Mouse (Mus musculus) liver, embryonic 16.5 days (tissue): ENCODE data around the gene Col4a1. TPM values are rescaled to one million over a fixed set of nuclear protein-coding genes. Genes with fewer than 3 reads are reported as not detected.

Experiments used
- ATAC-seq: fragments of 200-750 bp; cut with Nextera tagmentation; 2 replicates; pipeline ENCODE4 v1.8.0; 2017; ENCODE audit warnings: low read depth, mild to moderate bottlenecking, moderate number of reproducible peaks, moderate library complexity
- H3K27ac ChIP-seq: fragments of 300-500 bp; sonication (generic); 2 replicates; pipeline ENCODE4 v1.5.1; 2014; ENCODE audit warnings: mild to moderate bottlenecking, low read length
- H3K27me3 ChIP-seq: fragments of 300-500 bp; sonication (generic); 2 replicates; pipeline ENCODE4 v1.6.1; 2014; ENCODE audit warnings: low read depth, low read length, mixed read lengths; ENCODE audit not compliant: control insufficient read depth, insufficient read depth
- H3K36me3 ChIP-seq: fragments of 300-500 bp; sonication (generic); 2 replicates; pipeline ENCODE4 v1.6.1; 2014; ENCODE audit warnings: mild to moderate bottlenecking; ENCODE audit not compliant: control insufficient read depth, insufficient read depth
- H3K4me1 ChIP-seq: fragments of 300-500 bp; sonication (generic); 2 replicates; pipeline ENCODE4 v1.6.1; 2014; ENCODE audit warnings: low read depth, low read length, mixed read lengths; ENCODE audit not compliant: control insufficient read depth
- H3K4me2 ChIP-seq: fragments of 300-500 bp; sonication (generic); 2 replicates; pipeline ENCODE4 v1.6.1; 2014; ENCODE audit warnings: low read depth, low read length, mixed read lengths
- H3K4me3 ChIP-seq: fragments of 300-500 bp; sonication (generic); 2 replicates; pipeline ENCODE4 v1.5.1; 2014; ENCODE audit warnings: low read depth, mild to moderate bottlenecking, low read length
- H3K9ac ChIP-seq: fragments of 300-500 bp; sonication (generic); 2 replicates; pipeline ENCODE4 v1.6.1; 2014; ENCODE audit warnings: low read depth, low read length
- H3K9me3 ChIP-seq: fragments of 300-500 bp; sonication (generic); replicated peaks from 2 replicates; pipeline ENCODE4 v1.6.1; 2016; ENCODE audit warnings: low read length; ENCODE audit not compliant: control insufficient read depth
- WGBS: fragments of 180-500 bp; shearing (Covaris S2); extraction: QIAGEN DNeasy Blood & Tissue Kit; methylation state at CpG from one replicate; pipeline ENCODE4 v1.1.7; 2014; ENCODE audit not compliant: insufficient replicate concordance; 5-methylcytosine and 5-hydroxymethylcytosine counted together
- polyA plus RNA-seq: library from polyadenylated mRNA; unstranded; fragments of >200 nt; fragmentation: Nextera tagmentation; extraction: Ambion mirVana; gene quantifications from 2 replicates; pipeline ENCODE4 v1.2.1, GENCODE M21; 2015

The Col4a1 gene
- polyA plus RNA-seq, 1 experiment from 2014 or later, result 25.7 TPM

GRCm38 (mm10) chr8:11322724-11323585, 10.3 kb upstream of the Col4a1 start:
- H3K4me2 ChIP-seq, result no peak overlapping the region
- H3K9me3 ChIP-seq, result no peaks in the 10 kb centered on the region
- no peaks in the 10 kb centered on the region for H3K36me3 ChIP-seq
- peak; percentile 55 for ATAC-seq
- no peaks in the 10 kb centered on the region for H3K27me3 ChIP-seq
- H3K4me3 ChIP-seq, result no peak overlapping the region
- no peak overlapping the region for H3K27ac ChIP-seq
- H3K4me1 ChIP-seq, result peaks cover 2% of the 10 kb centered on the region; the same call in 1 of the 2 replicates
- H3K9ac ChIP-seq, result no peak overlapping the region
- WGBS, result 28% methylated on average over 5 of the region's 5 CpGs

GRCm38 (mm10) chr8:11321841-11322240, 9.2 kb upstream of the Col4a1 start:
- Histone ChIP-seq H3K4me3 (no peak overlapping the region), H3K9ac (no peak overlapping the region), H3K4me1 (peaks cover 2% of the 10 kb centered on the region; the same call in 1 of the 2 replicates), H3K27ac (no peak overlapping the region), H3K27me3 (no peaks in the 10 kb centered on the region), H3K4me2 (no peak overlapping the region), H3K9me3 (no peaks in the 10 kb centered on the region), H3K36me3 (no peaks in the 10 kb centered on the region)
- no peak for ATAC-seq
- WGBS, result 37% methylated on average over 7 of the region's 7 CpGs

- no peak overlapping the region for H3K4me2 ChIP-seq
- ATAC-seq, result no peak
- H3K27me3 ChIP-seq, result peaks cover 6% of the 10 kb centered on the region
- no peaks in the 10 kb centered on the region for H3K9me3 ChIP-seq
- H3K36me3 ChIP-seq, result no peaks in the 10 kb centered on the region
- no peak overlapping the region for H3K9ac ChIP-seq
- no peak overlapping the region for H3K27ac ChIP-seq
- 67% methylated on average over 11 of the region's 11 CpGs for WGBS
- H3K4me1 ChIP-seq, result peaks cover 2% of the 10 kb centered on the region; the same call in 1 of the 2 replicates
- H3K4me3 ChIP-seq, result no peak overlapping the region
Measured at GRCm38 (mm10) chr8:11319405-11319804, 6.8 kb upstream of the Col4a1 start.

DNA sequence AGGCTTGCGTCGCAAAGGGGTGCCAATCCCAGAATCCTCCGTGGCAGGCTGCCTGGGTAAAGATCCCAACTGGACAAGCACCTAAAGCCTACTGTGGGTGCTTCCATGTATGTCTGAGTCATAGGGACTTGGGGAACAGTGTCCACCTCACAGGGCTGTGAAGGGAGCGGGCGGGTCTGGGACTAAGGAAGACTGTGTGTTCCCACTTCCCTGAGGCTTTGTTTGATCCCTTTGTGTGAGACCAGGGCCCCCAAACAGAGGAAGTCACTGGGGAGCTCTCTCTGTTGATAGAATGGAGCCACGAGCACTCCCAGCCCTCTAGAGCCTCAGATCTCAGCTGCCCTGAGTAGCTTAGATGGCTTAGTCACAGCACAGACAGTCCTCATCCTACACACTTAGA, 3.5 kb upstream of the Col4a1 start:
- no peak overlapping the region for H3K4me3 ChIP-seq
- H3K9ac ChIP-seq, result no peak overlapping the region
- peaks cover 38% of the 10 kb centered on the region for H3K27me3 ChIP-seq
- no peak overlapping the region for H3K27ac ChIP-seq
- H3K4me2 ChIP-seq, result no peak overlapping the region
- H3K9me3 ChIP-seq, result no peaks in the 10 kb centered on the region
- WGBS, result 54% methylated on average over 6 of the region's 6 CpGs
- H3K4me1 ChIP-seq, result no peaks in the 10 kb centered on the region
- ATAC-seq, result no peak
- H3K36me3 ChIP-seq, result no peaks in the 10 kb centered on the region

DNA sequence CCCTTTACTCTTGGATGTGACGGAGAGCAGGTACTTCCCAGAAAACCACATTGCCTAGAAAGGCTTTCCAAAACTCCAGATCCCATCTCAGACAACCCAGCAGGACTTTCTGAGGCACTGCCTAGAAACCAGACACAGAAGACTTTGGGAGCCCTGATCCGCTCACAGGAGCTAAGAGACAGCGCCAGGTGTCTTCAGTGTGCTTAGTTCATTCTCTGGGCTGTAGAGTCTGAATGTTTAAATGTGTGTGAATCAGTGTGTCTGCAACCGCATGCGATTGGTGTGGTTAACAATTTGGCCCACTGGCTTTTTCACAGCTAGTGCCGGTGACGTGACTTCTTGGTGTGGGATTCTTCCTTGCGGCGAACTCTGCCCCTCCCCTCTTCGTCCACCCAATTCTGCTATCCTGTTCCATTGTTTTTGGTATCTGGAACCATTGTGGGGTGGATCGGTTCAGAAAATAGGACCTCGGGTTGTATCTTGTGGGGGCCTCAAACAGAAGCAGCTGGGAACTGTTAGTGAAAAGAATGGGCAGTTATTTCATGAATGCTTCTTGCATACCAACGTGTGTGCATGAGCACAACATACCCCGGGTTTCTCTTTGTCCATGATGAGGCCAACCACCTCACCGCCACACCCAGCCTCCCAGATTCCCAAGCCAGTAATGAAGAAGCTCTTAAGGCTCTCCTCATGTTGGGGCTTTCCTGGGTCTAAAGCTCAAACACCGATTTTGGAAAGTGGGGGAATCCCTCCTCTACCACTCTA, 2.7 kb upstream of the Col4a1 start:
- WGBS, result 60% methylated on average over 16 of the region's 16 CpGs
- Histone ChIP-seq H3K9ac (no peak overlapping the region), H3K27me3 (peaks cover 40% of the 10 kb centered on the region), H3K4me3 (no peak overlapping the region), H3K4me1 (no peaks in the 10 kb centered on the region), H3K36me3 (no peaks in the 10 kb centered on the region), H3K27ac (no peak overlapping the region), H3K9me3 (no peaks in the 10 kb centered on the region), H3K4me2 (no peak overlapping the region)
- ATAC-seq, result no peak

DNA sequence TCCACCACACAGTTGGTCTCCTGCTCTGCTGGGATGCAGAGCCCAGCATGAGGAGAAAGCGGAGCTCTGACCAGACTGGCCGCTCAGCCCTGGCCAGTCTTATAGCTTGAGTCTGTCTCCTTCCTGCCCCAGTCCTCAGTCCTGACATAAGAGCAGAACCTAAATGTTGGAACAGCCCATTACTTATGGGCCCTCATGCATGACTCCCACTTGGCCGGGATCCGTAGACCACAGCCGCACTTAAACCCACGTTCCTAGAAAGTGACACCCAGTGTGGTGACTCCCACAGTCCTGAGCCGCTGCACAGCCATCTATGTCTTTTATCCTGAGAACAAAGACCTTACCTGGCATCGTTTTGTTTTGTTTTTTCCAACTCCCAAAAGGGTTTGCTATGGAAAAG, 2.0 kb upstream of the Col4a1 start:
- Histone ChIP-seq H3K4me1 (no peaks in the 10 kb centered on the region), H3K27ac (no peak overlapping the region), H3K9me3 (no peaks in the 10 kb centered on the region), H3K36me3 (no peaks in the 10 kb centered on the region), H3K4me2 (no peak overlapping the region), H3K27me3 (peaks cover 40% of the 10 kb centered on the region), H3K9ac (no peak overlapping the region), H3K4me3 (no peak overlapping the region)
- WGBS, result 68% methylated on average over 8 of the region's 8 CpGs
- ATAC-seq, result no peak

DNA sequence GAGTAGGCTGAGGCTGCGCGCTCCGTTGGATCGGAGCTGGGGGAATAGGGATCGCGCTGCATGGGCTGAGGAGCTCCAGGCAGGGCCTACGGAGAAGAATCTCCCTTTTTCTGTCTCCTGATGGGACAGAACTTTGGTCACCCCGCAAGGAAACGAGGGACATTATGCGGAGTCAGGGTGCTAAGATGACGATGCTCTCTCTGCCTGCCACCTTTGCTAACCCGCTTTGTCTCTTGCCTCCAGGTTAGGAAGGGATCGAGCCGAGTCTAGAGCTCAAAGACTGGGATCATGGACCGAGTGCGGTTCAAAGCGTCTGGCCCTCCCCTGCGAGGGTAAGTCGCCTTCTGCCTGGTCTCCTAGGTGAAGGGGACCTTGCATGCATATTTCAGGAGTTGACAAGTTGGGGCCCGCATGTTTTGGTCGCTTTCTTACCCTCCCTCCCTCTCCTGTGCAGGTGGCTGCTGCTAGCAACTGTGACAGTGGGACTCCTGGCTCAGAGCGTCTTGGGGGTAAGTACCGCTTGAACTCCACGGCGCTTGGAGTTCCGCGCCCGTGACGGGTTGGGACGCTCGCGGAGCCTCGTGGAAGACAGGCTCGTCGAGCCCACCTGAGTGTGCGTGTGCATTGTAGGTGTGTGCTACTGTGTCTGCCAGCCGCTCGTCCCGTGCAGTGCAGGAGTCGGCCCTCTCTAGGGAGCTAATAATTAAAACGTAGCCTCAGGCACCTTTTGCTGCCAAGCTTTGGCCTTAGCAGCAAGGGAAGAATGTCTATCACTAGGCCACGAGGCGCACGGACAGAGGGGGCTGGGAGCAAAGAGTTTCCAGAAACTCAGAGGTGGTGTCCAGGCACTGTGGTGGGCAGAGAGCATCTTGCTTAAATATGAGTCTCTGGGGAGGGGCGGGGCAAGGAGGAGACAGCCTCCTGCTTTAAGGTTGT, 818 bp upstream of the Col4a1 start:
- Histone ChIP-seq H3K27me3 (peaks cover 40% of the 10 kb centered on the region), H3K4me3 (peak overlapping the region; percentile 56), H3K9ac (peak overlapping the region; percentile 51; the same call in 1 of the 2 replicates), H3K27ac (no peak overlapping the region), H3K4me1 (no peaks in the 10 kb centered on the region), H3K4me2 (peak overlapping the region; percentile 59), H3K36me3 (no peaks in the 10 kb centered on the region), H3K9me3 (no peaks in the 10 kb centered on the region)
- ATAC-seq, result 0 out of 2 replicates have a peak, but pooled peaks have one; percentile 5
- 7% methylated on average over 45 of the region's 45 CpGs for WGBS

DNA sequence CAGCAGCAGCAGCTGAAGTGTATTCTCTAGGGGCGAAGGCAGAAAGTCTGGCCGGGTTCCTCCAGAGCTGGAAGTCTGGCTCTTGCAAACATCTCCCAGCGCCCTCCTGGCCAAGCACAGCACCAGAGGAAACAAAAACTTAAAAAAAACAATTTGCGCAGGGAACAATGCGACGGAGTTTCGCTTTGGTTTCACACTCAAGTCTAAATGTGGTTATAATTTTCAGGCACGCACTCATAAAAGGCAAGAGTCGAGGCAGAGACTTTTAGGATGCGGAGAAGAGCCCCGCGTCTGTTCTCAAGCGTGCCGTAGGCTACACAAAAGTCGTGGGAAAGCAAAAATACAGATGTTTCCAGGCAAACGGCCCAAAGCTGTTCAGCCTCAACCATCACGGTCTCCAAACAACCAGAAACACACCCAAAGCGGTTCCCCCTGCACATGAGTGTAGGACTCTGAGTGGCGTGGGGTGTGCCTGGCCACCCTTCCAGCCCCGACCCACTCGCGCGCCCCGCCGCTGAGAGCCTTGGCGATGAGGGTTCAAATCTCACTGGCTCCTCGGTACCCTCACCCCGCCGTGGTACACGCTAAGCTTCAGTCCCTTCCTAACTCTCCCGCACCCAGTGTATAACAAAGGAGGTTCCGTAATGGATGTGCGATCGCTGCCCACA, 811 bp downstream of the Col4a1 start:
- no peak for ATAC-seq
- H3K36me3 ChIP-seq, result no peaks in the 10 kb centered on the region

More for the DNA sequence above, 811 bp downstream of the Col4a1 start:
- H3K9ac ChIP-seq, result peak overlapping the region; percentile 51
- H3K4me3 ChIP-seq, result peak overlapping the region; percentile 56
- peaks cover 40% of the 10 kb centered on the region for H3K27me3 ChIP-seq
- no peak overlapping the region for H3K27ac ChIP-seq
- peak overlapping the region; percentile 59 for H3K4me2 ChIP-seq
- H3K9me3 ChIP-seq, result no peaks in the 10 kb centered on the region
- WGBS, result 4% methylated on average over 34 of the region's 34 CpGs
- no peaks in the 10 kb centered on the region for H3K4me1 ChIP-seq
